Mouse (Mus musculus) hindbrain, embryonic 10.5 days (tissue): ENCODE results near the gene Ppp1r12a. TPM values are rescaled to one million over a fixed set of nuclear protein-coding genes. Genes with fewer than 3 reads are reported as not detected.

ENCODE experiments used
- polyA plus RNA-seq: library from polyadenylated mRNA; unstranded; fragments of >200 nt; fragmentation: Nextera tagmentation; extraction: Ambion mirVana; gene quantifications from 2 replicates; pipeline ENCODE4 v1.2.1, GENCODE M21; 2016

Gene Ppp1r12a
- polyA plus RNA-seq, 1 experiment from 2014 or later, result 57.2 TPM

Other genes starting within 250 kb of the Ppp1r12a start
- gene Pawr, start 169.9 kb downstream of the Ppp1r12a start, polyA plus RNA-seq, result 10.5 and 11.0 TPM in 2 replicates